Comparison of ENCODE assay signal across 8 mouse cellular contexts in the genomic region with DNA sequence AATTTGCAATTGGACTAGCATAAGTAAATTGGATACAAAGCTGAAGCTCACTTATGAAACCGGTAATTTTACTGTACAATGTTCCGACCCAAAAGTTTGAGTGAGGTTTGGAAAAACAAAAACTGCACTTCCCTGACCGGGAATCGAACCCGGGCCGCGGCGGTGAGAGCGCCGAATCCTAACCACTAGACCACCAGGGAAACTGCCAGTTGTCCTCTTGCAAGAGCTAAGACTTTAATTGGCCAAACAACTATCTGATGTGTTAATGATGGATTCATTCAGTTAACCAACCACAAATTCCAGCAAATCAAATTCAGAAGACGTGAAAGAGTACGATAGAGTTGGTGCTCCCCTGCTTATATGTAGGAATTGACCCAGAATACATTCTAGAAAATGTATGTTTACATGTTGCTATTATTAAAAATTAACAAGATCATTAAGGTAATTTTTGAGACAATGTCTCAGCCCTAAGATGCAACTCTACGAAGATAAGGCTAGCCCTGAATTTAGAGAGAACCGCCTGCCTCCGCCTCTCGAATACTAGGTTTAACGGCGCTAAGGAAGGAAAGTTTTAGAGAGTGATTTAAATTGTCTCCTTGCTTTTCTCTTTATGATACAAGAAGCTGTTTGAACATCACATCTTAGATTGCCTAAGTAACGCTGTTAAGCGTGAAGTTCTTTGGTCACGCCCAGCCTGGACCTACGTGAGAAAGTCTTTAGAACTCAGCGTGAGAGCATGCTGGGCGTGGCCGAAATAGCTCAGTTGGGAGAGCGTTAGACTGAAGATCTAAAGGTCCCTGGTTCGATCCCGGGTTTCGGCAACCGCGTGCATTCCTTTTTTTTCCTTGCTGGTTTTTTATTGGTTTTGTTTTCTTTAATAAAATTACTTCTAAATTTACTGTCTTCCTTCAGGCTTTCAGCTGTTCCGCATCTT. TPM values are rescaled to one million over a fixed set of nuclear protein-coding genes. Genes with fewer than 3 reads are reported as not detected.
DNase-seq lines count a peak whose midpoint lies in the region; ATAC-seq lines count a peak whose summit lies in the region.

No protein-coding gene starts in this region.

- H3K4me2 ChIP-seq in hindbrain, embryonic 15.5 days = peak overlapping the region; percentile 96

- no peaks in the 10 kb centered on the region for H3K36me3 ChIP-seq in hindbrain, embryonic 15.5 days

- ATAC-seq in hindbrain, embryonic 15.5 days (ENCODE audit: low FRiP score, low read depth) = peak; percentile 84

- H3K4me1 ChIP-seq in hindbrain, embryonic 15.5 days (replicated peaks) = peaks cover 10% of the 10 kb centered on the region

- 0 out of 2 replicates have a peak overlapping the region, but pooled peaks have one; percentile 32 for H3K27ac ChIP-seq in hindbrain, embryonic 15.5 days (replicated peaks)

- under 1% methylated on average over 32 of the region's 32 CpGs for WGBS in hindbrain, embryonic 15.5 days

- peak overlapping the region; percentile 69 for H3K4me3 ChIP-seq in hindbrain, embryonic 15.5 days

- H3K9ac ChIP-seq in hindbrain, embryonic 15.5 days = peak overlapping the region; percentile 47

- H3K9me3 ChIP-seq in hindbrain, embryonic 15.5 days = no peaks in the 10 kb centered on the region

- DNase-seq in R1 (ENCODE audit: low read depth, low spot score) = peak; percentile 88
- peak; percentile 94 to 95 for DNase-seq in cerebellum, postnatal 25 days
- DNase-seq in frontal cortex, postnatal 36 days (ENCODE audit: low spot score in 2 of 2) = peak; percentile 96 to 97
- peak; percentile 92 to 95 for DNase-seq in left cerebral cortex, adult 18-20 months (ENCODE audit: low spot score in 2 of 2)
- peak; percentile 90 to 95 for DNase-seq in lung, postnatal 4 days
- peak; percentile 95 for DNase-seq in retina, postnatal 1 day
- peak; percentile 89 to 94 for DNase-seq in urinary bladder, adult 18-20 months (ENCODE audit: low spot score in 2 of 2)

- H3K27me3 ChIP-seq in hindbrain, embryonic 15.5 days = 0 out of 2 replicates have a peak, but pooled peaks cover 6% of the 10 kb centered on the region

RNA-seq across cellular contexts. Expression of a gene that starts 15.3 kb away (rescaled TPM):
- not detected in 2 replicates for polyA plus RNA-seq in hindbrain, embryonic 15.5 days (2015; fragmentation: Nextera tagmentation; extraction: Ambion mirVana)
- not detected for total RNA-seq in left cerebral cortex, adult 18-20 months (2021)

RNA-seq across cellular contexts. Expression of a gene that starts 18.3 kb away (rescaled TPM):
- polyA plus RNA-seq in hindbrain, embryonic 15.5 days (2015; fragmentation: Nextera tagmentation; extraction: Ambion mirVana) = 84.3 and 84.8 TPM in 2 replicates
- total RNA-seq in left cerebral cortex, adult 18-20 months (2021) = 10 to 100 TPM; 38.6 to 38.8 TPM

RNA-seq across cellular contexts. Expression of a gene that starts 31.5 kb away (rescaled TPM):
- polyA plus RNA-seq in hindbrain, embryonic 15.5 days (2015; fragmentation: Nextera tagmentation; extraction: Ambion mirVana) = not detected in 2 replicates
- not detected for total RNA-seq in left cerebral cortex, adult 18-20 months (2021)

RNA-seq across cellular contexts. Expression of a gene that starts 49.6 kb away (rescaled TPM):
- polyA plus RNA-seq in hindbrain, embryonic 15.5 days (2015; fragmentation: Nextera tagmentation; extraction: Ambion mirVana) = 0.05 TPM in 1 of 2 replicates, not detected in the other
- total RNA-seq in left cerebral cortex, adult 18-20 months (2021) = not detected

Comparison
In these comparisons a context has a peak if more than half of its experiments do, and no peak if none do; other contexts are left out.
1. Peak in every context shown above with its lines: DNase-seq, ATAC-seq, H3K4me3 ChIP-seq and H3K27ac ChIP-seq.